Mouse (Mus musculus) lung, postnatal 10 days (tissue): ENCODE measurements around the gene Atp13a1.

Experiments used
- DNase-seq: peaks from one replicate; pipeline ENCODE4 v3.0.0; 2021

The Atp13a1 gene

GRCm38 (mm10) chr8:69850926-69851506, 60.1 kb downstream of the Atp13a1 start:
- DNase-seq: no peak

DNA sequence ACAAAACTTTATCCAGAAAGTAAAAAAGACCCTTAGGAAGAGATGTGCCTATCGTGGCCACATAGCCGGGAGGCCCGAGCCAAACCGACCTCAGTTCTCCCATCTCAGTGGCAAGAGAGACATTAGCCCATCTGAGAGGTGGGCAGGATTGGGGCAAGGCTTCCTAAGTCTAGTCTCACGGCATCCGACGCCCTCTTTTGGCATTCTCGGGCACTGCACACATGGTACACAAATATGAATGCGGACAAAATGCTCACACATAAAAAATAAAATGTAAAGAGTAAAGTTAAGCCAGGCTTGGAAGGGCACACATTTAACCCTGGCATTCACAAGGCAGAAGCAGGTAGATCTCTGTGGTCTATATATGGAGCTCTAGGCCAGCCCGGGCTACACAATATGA, 62.9 kb downstream of the Atp13a1 start:
- no peak for DNase-seq
